Mouse (Mus musculus) ES-E14 (cell line): ENCODE measurements around the gene Zfp672.

ENCODE experiments used
- HCFC1 ChIP-seq: IDR thresholded peaks from 2 replicates; pipeline ENCODE4 v1.6.1; 2012; ENCODE audit warnings: low read length, inconsistent platforms, borderline replicate concordance; ENCODE audit not compliant: insufficient read depth
- MAFK ChIP-seq: IDR thresholded peaks from 2 replicates; pipeline ENCODE4 v1.6.1; 2014; ENCODE audit warnings: mild to moderate bottlenecking, low read depth, low read length, inconsistent platforms; ENCODE audit not compliant: insufficient read depth
- ZC3H11A ChIP-seq: IDR thresholded peaks from 2 replicates; pipeline ENCODE4 v1.6.1; 2012; ENCODE audit warnings: low read depth, mild to moderate bottlenecking, inconsistent platforms, low read length, borderline replicate concordance
- ZNF384 ChIP-seq: IDR thresholded peaks from 2 replicates; pipeline ENCODE4 v1.6.1; 2012; ENCODE audit warnings: low read depth, low read length, inconsistent platforms

GRCm38 (mm10) chr11:58353709-58354108 is 23.6 kb upstream of the Zfp672 start:
- TF ChIP-seq ZNF384 (no peak), HCFC1 (no peak), ZC3H11A (no peak), MAFK (no peak)
